13 mouse cellular contexts compared by ENCODE assay signal in genomic region chr13:19178351-19178750, GRCm38 (mm10).
A peak's percentile ranks its signal among the peaks of the same experiment; 100 is the strongest.
DNase-seq lines count a peak whose midpoint lies in the region; ATAC-seq and TF ChIP-seq lines count a peak whose summit lies in the region.
"Had no signal": no experiment of that assay in that cellular context is flagged by ENCODE, and none has a peak within 500 bp of the region (broad histone marks: within the 10 kb centered on the region; RNA-seq: fewer than 3 reads in every experiment).

No protein-coding gene starts in this region.

- no peak for TF ChIP-seq CTCF in lung, embryonic 14.5 days (IDR thresholded peaks at IDR 0.05; ENCODE audit: low read depth)

- no peak for DNase-seq in lung, embryonic 14.5 days
- no peak for DNase-seq in lung, postnatal 36 days
- peak; percentile 64 for DNase-seq in c-Kit-positive CD71-positive TER-119-negative erythroid progenitor cells, embryonic 14.5 days (ENCODE audit: low read depth)
- DNase-seq in right cerebral cortex, adult 18-20 months, result no peak
- DNase-seq: gastrocnemius, postnatal 25 days had no signal

- 79% methylated on average over 5 of the region's 5 CpGs for WGBS in lung, embryonic 14.5 days
- WGBS in liver, embryonic 12.5 days (ENCODE audit: insufficient replicate concordance), result 35% methylated on average over 5 of the region's 5 CpGs
- 70% methylated on average over 5 of the region's 5 CpGs for WGBS in stomach, embryonic 15.5 days

- H3K27ac ChIP-seq in lung, embryonic 14.5 days (ENCODE audit: low read depth), result no peak overlapping the region
- H3K27ac ChIP-seq in liver, embryonic 12.5 days, result peak overlapping the region; percentile 87
- H3K27ac ChIP-seq in stomach, embryonic 15.5 days, result no peak overlapping the region
- H3K27ac ChIP-seq: hindbrain, postnatal 0 days; left cerebral cortex, adult 2 months; limb, embryonic 12.5 days; midbrain, embryonic 12.5 days had no signal

- H3K27me3 ChIP-seq in lung, embryonic 14.5 days (ENCODE audit: insufficient read depth, low read length), result no peaks in the 10 kb centered on the region
- H3K27me3 ChIP-seq in liver, embryonic 12.5 days (replicated peaks), result no peaks in the 10 kb centered on the region; the same call in 1 of the 2 replicates
- H3K27me3 ChIP-seq in stomach, embryonic 15.5 days (replicated peaks), result no peaks in the 10 kb centered on the region
- H3K27me3 ChIP-seq: limb, embryonic 12.5 days; midbrain, embryonic 12.5 days had no signal

- no peak overlapping the region for H3K4me3 ChIP-seq in lung, embryonic 14.5 days (ENCODE audit: low read depth, low read length)
- peak overlapping the region; percentile 26; the same call in 1 of the 2 replicates for H3K4me3 ChIP-seq in liver, embryonic 12.5 days
- H3K4me3 ChIP-seq in stomach, embryonic 15.5 days (replicated peaks), result no peak overlapping the region
- H3K4me3 ChIP-seq: left cerebral cortex, adult 2 months; limb, embryonic 12.5 days; midbrain, embryonic 12.5 days had no signal

- no peaks in the 10 kb centered on the region for H3K4me1 ChIP-seq in lung, embryonic 14.5 days (ENCODE audit: insufficient read depth)
- H3K4me1 ChIP-seq in liver, embryonic 12.5 days, result peaks cover 25% of the 10 kb centered on the region
- no peaks in the 10 kb centered on the region for H3K4me1 ChIP-seq in stomach, embryonic 15.5 days
- H3K4me1 ChIP-seq: limb, embryonic 12.5 days; midbrain, embryonic 12.5 days had no signal

- H3K4me2 ChIP-seq in lung, embryonic 14.5 days, result no peak overlapping the region
- H3K4me2 ChIP-seq in liver, embryonic 12.5 days, result peak overlapping the region; percentile 62
- H3K4me2 ChIP-seq in stomach, embryonic 15.5 days, result no peak overlapping the region
- H3K4me2 ChIP-seq: heart, embryonic 11.5 days; limb, embryonic 12.5 days; midbrain, embryonic 12.5 days had no signal

- H3K9me3 ChIP-seq in lung, embryonic 14.5 days (ENCODE audit: low read depth, low read length), result no peaks in the 10 kb centered on the region
- no peaks in the 10 kb centered on the region for H3K9me3 ChIP-seq in liver, embryonic 12.5 days (replicated peaks)
- H3K9me3 ChIP-seq in stomach, embryonic 15.5 days, result no peaks in the 10 kb centered on the region
- H3K9me3 ChIP-seq: limb, embryonic 12.5 days; midbrain, embryonic 12.5 days had no signal

- H3K36me3 ChIP-seq in lung, embryonic 14.5 days (ENCODE audit: insufficient read depth), result no peaks in the 10 kb centered on the region
- no peaks in the 10 kb centered on the region for H3K36me3 ChIP-seq in liver, embryonic 12.5 days
- no peaks in the 10 kb centered on the region for H3K36me3 ChIP-seq in stomach, embryonic 15.5 days
- H3K36me3 ChIP-seq: limb, embryonic 12.5 days; midbrain, embryonic 12.5 days had no signal

- no peak overlapping the region for H3K9ac ChIP-seq in lung, embryonic 14.5 days
- peak overlapping the region; percentile 42; the same call in 1 of the 2 replicates for H3K9ac ChIP-seq in liver, embryonic 12.5 days
- no peak overlapping the region for H3K9ac ChIP-seq in stomach, embryonic 15.5 days
- H3K9ac ChIP-seq: limb, embryonic 12.5 days; midbrain, embryonic 12.5 days had no signal

- peak; percentile 80 for ATAC-seq in lung, embryonic 14.5 days (ENCODE audit: insufficient read depth)
- peak; percentile 99 for ATAC-seq in liver, embryonic 12.5 days
- ATAC-seq in stomach, embryonic 15.5 days (ENCODE audit: insufficient read depth, low FRiP score, low read depth), result peak; percentile 94
- no peak for ATAC-seq in activated CD4-positive, CD25-positive, alpha-beta regulatory T cell, adult 4 months
